Mouse (Mus musculus): Measurements from ENCODE around the gene Stard13. TPM values are rescaled to one million over a fixed set of nuclear protein-coding genes. Genes with fewer than 3 reads are reported as not detected.
A peak's percentile ranks its signal among the peaks of the same experiment; 100 is the strongest.

Stard13 gene
- polyA plus RNA-seq, 1 experiment from 2014 or later, result 1.0 TPM

GRCm38 (mm10) chr5:151055426-151056090 lies 178.1 kb downstream of the Stard13 start:
- no peak overlapping the region for H3K4me3 ChIP-seq (replicated peaks)
- peaks cover 5% of the 10 kb centered on the region; the same call in 1 of the 2 replicates for H3K36me3 ChIP-seq (replicated peaks)
- no peak for ATAC-seq (ENCODE audit: insufficient read depth)
- H3K4me2 ChIP-seq, result no peak overlapping the region
- no peak overlapping the region for H3K27ac ChIP-seq (replicated peaks)
- WGBS (ENCODE audit: insufficient replicate concordance), result 76% methylated on average over 11 of the region's 11 CpGs
- H3K9me3 ChIP-seq (replicated peaks), result no peaks in the 10 kb centered on the region
- no peaks in the 10 kb centered on the region for H3K4me1 ChIP-seq (replicated peaks)
- H3K9ac ChIP-seq, result no peak overlapping the region
- no peaks in the 10 kb centered on the region for H3K27me3 ChIP-seq

DNA sequence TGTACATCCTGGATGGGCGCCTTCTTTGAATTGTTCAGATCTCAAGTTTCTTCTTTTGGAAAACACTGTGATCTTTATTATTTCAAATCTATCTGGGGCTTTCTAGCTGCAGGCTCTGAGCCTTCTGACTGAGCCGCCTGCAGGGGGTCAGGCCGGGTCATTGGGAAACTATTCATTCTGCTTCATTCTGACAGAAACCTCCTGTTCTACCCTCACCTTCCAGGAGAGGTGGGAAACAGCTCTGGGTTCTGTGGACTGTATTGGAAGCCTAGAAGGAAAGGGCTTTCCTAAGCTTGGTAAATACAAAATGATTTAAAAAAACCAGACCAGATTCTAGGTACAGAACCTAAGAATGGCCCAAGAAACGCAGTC lies 178.9 kb downstream of the Stard13 start:
- Histone ChIP-seq H3K9me3 (replicated peaks) (no peaks in the 10 kb centered on the region), H3K9ac (no peak overlapping the region), H3K36me3 (replicated peaks) (peaks cover 5% of the 10 kb centered on the region; the same call in 1 of the 2 replicates), H3K4me2 (no peak overlapping the region), H3K4me3 (replicated peaks) (no peak overlapping the region), H3K27me3 (no peaks in the 10 kb centered on the region), H3K4me1 (replicated peaks) (no peaks in the 10 kb centered on the region), H3K27ac (replicated peaks) (no peak overlapping the region)
- WGBS (ENCODE audit: insufficient replicate concordance), result 68% methylated on average over 4 of the region's 4 CpGs
- no peak for ATAC-seq (ENCODE audit: insufficient read depth)

GRCm38 (mm10) chr5:151054100-151054742 lies 179.4 kb downstream of the Stard13 start:
- no peak overlapping the region for H3K4me2 ChIP-seq
- no peaks in the 10 kb centered on the region for H3K27me3 ChIP-seq
- no peaks in the 10 kb centered on the region for H3K9me3 ChIP-seq (replicated peaks)
- WGBS (ENCODE audit: insufficient replicate concordance), result 40% methylated on average over 7 of the region's 7 CpGs
- no peak overlapping the region for H3K9ac ChIP-seq
- H3K4me3 ChIP-seq (replicated peaks), result no peak overlapping the region
- no peaks in the 10 kb centered on the region for H3K4me1 ChIP-seq (replicated peaks)
- no peak overlapping the region for H3K27ac ChIP-seq (replicated peaks)
- peaks cover 5% of the 10 kb centered on the region; the same call in 1 of the 2 replicates for H3K36me3 ChIP-seq (replicated peaks)
- no peak for ATAC-seq (ENCODE audit: insufficient read depth)

GRCm38 (mm10) chr5:151053190-151053589 lies 180.4 kb downstream of the Stard13 start:
- 72% methylated on average over 5 of the region's 5 CpGs for WGBS (ENCODE audit: insufficient replicate concordance)
- Histone ChIP-seq H3K9me3 (replicated peaks) (no peaks in the 10 kb centered on the region), H3K27ac (replicated peaks) (no peak overlapping the region), H3K9ac (no peak overlapping the region), H3K4me3 (replicated peaks) (no peak overlapping the region), H3K4me1 (replicated peaks) (no peaks in the 10 kb centered on the region), H3K36me3 (replicated peaks) (peaks cover 5% of the 10 kb centered on the region; the same call in 1 of the 2 replicates), H3K27me3 (no peaks in the 10 kb centered on the region), H3K4me2 (no peak overlapping the region)
- no peak for ATAC-seq (ENCODE audit: insufficient read depth)

GRCm38 (mm10) chr5:151052331-151052730 lies 181.3 kb downstream of the Stard13 start:
- Histone ChIP-seq H3K27me3 (no peaks in the 10 kb centered on the region), H3K9ac (no peak overlapping the region), H3K9me3 (replicated peaks) (no peaks in the 10 kb centered on the region), H3K4me2 (no peak overlapping the region), H3K27ac (replicated peaks) (no peak overlapping the region), H3K4me3 (replicated peaks) (no peak overlapping the region), H3K4me1 (replicated peaks) (no peaks in the 10 kb centered on the region), H3K36me3 (replicated peaks) (peaks cover 5% of the 10 kb centered on the region; the same call in 1 of the 2 replicates)
- WGBS (ENCODE audit: insufficient replicate concordance), result 67% methylated on average over 8 of the region's 8 CpGs
- ATAC-seq (ENCODE audit: insufficient read depth), result no peak

DNA sequence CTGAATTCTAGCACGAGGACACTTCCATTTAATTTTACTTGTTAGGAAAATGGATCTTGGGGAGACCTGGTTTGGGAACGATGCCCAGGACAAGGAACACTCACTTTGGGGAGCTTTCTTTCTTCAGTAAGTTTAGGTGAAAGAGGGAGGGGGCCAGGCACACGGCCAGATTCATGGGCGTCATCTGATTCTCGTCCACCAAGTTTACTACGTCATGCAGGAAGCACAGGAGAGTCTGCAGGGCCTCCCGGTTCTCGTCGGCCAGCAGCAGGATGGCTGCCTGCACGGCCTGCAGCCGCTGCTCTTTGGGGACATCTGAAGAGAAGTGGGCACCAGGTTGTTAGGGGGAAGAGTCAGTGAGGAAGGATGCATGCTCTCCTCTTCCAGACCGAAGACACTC lies 186.1 kb downstream of the Stard13 start:
- H3K27ac ChIP-seq (replicated peaks), result no peak overlapping the region
- 52% methylated on average over 12 of the region's 12 CpGs for WGBS (ENCODE audit: insufficient replicate concordance)
- no peak overlapping the region for H3K4me3 ChIP-seq (replicated peaks)
- peaks cover 8% of the 10 kb centered on the region; the same call in 1 of the 2 replicates for H3K36me3 ChIP-seq (replicated peaks)
- no peaks in the 10 kb centered on the region for H3K9me3 ChIP-seq (replicated peaks)
- no peak overlapping the region for H3K9ac ChIP-seq
- H3K4me1 ChIP-seq (replicated peaks), result no peaks in the 10 kb centered on the region
- H3K27me3 ChIP-seq, result no peaks in the 10 kb centered on the region
- ATAC-seq (ENCODE audit: insufficient read depth), result no peak
- no peak overlapping the region for H3K4me2 ChIP-seq

DNA sequence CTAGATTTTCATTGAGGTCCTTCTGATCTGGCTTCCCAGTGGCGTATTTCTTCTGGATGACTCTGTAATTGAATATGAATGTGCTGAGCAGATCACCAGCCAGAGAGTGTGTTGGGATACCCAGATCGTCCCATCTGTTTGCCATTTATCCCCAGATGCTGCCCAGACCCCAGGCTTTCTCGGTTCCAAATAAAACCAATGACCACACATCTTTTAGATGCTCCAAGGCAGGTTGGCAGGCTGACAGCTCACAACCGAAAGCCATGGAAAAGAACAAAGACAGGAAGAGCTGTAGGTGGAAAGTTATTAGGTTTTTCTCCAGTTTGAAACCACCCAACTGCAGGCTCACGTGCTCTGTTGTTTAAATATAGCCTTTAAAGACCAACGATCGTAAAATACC lies 186.7 kb downstream of the Stard13 start:
- H3K27me3 ChIP-seq, result no peaks in the 10 kb centered on the region
- H3K4me2 ChIP-seq, result no peak overlapping the region
- H3K4me1 ChIP-seq (replicated peaks), result no peaks in the 10 kb centered on the region
- H3K4me3 ChIP-seq (replicated peaks), result no peak overlapping the region
- H3K9me3 ChIP-seq (replicated peaks), result no peaks in the 10 kb centered on the region
- 56% methylated on average over 7 of the region's 7 CpGs for WGBS (ENCODE audit: insufficient replicate concordance)
- H3K27ac ChIP-seq (replicated peaks), result no peak overlapping the region
- no peak for ATAC-seq (ENCODE audit: insufficient read depth)
- no peak overlapping the region for H3K9ac ChIP-seq
- H3K36me3 ChIP-seq (replicated peaks), result peaks cover 3% of the 10 kb centered on the region; the same call in 1 of the 2 replicates

DNA sequence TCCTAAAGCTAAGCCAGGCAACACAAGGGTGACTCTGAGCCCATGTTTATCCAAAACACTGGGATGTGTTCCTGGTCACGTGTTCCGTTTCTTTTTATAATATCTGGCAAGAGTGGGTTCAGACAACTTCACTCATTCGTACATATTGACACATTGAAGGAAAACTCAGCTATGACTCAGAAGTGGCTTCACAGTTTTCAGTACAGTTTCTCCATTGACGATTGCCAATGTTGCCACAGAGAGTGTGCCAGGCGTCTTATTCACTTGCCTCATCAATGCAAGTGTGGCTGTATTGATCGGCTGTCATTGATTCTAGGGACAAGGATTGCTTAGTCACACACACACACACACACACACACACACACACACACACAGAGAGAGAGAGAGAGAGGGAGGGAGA lies 187.5 kb downstream of the Stard13 start:
- Histone ChIP-seq H3K9me3 (replicated peaks) (no peaks in the 10 kb centered on the region), H3K4me3 (replicated peaks) (no peak overlapping the region), H3K36me3 (replicated peaks) (0 out of 2 replicates have a peak, but pooled peaks cover 3% of the 10 kb centered on the region), H3K27ac (replicated peaks) (no peak overlapping the region), H3K4me1 (replicated peaks) (no peaks in the 10 kb centered on the region), H3K4me2 (no peak overlapping the region), H3K27me3 (no peaks in the 10 kb centered on the region), H3K9ac (no peak overlapping the region)
- no peak for ATAC-seq (ENCODE audit: insufficient read depth)
- 77% methylated on average over 6 of the region's 6 CpGs for WGBS (ENCODE audit: insufficient replicate concordance)

GRCm38 (mm10) chr5:151042911-151043310 lies 190.7 kb downstream of the Stard13 start:
- H3K4me2 ChIP-seq, result no peak overlapping the region
- no peaks in the 10 kb centered on the region for H3K27me3 ChIP-seq
- H3K9ac ChIP-seq, result no peak overlapping the region
- 0 out of 2 replicates have a peak, but pooled peaks cover 3% of the 10 kb centered on the region for H3K36me3 ChIP-seq (replicated peaks)
- H3K9me3 ChIP-seq (replicated peaks), result no peaks in the 10 kb centered on the region
- 75% methylated on average over 5 of the region's 5 CpGs for WGBS (ENCODE audit: insufficient replicate concordance)
- H3K4me1 ChIP-seq (replicated peaks), result no peaks in the 10 kb centered on the region
- no peak overlapping the region for H3K27ac ChIP-seq (replicated peaks)
- peak; percentile 49; the same call in 1 of the 2 replicates for ATAC-seq (ENCODE audit: insufficient read depth)
- no peak overlapping the region for H3K4me3 ChIP-seq (replicated peaks)

GRCm38 (mm10) chr5:151037871-151038270 lies 195.8 kb downstream of the Stard13 start:
- ATAC-seq (ENCODE audit: insufficient read depth), result no peak
- no peak overlapping the region for H3K9ac ChIP-seq
- H3K9me3 ChIP-seq (replicated peaks), result no peaks in the 10 kb centered on the region
- 72% methylated on average over 7 of the region's 7 CpGs for WGBS (ENCODE audit: insufficient replicate concordance)
- H3K36me3 ChIP-seq (replicated peaks), result no peaks in the 10 kb centered on the region
- no peaks in the 10 kb centered on the region for H3K4me1 ChIP-seq (replicated peaks)
- no peak overlapping the region for H3K27ac ChIP-seq (replicated peaks)
- H3K27me3 ChIP-seq, result no peaks in the 10 kb centered on the region
- no peak overlapping the region for H3K4me2 ChIP-seq
- H3K4me3 ChIP-seq (replicated peaks), result no peak overlapping the region

DNA sequence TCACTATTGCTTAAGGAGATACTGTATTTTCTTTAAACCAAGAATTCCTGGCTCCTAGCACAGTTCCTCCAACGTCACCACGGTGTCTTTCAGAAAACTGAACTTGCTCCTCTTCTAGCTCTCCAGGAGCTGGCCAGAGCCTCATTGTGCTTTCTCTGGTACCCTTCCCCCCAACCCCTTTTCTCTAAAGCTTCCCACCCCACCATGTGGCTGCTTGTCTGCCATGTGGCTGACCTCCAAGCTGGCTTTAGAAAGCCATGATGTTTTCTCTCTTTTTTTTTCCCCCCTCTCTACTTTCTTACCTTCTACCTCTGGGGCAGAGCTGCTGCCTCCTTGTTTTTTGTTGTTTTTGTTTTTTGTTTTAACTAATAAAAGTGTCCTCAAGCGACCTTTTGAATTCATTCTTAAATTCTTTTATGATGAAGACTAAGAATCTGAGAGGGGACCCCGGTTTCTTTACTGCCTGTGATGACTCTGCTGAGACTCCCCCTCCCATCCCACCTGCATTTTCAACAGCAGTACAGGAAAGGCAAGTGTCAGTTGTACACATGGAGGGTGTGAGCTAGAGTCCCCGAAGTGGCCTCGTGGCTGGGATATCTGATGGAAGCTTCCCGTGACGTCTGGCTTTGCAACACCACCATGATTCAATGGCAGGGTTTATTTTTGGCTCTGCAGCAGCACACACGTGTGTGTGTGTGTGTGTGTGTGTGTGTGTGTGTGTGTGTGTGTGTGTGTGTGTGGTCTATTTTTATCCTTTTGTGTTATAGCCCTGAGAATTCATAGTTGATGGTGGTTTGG lies 198.7 kb downstream of the Stard13 start:
- Histone ChIP-seq H3K9me3 (replicated peaks) (no peaks in the 10 kb centered on the region), H3K27ac (replicated peaks) (no peak overlapping the region), H3K27me3 (no peaks in the 10 kb centered on the region), H3K36me3 (replicated peaks) (no peaks in the 10 kb centered on the region), H3K4me3 (replicated peaks) (no peak overlapping the region), H3K4me2 (no peak overlapping the region), H3K4me1 (replicated peaks) (no peaks in the 10 kb centered on the region), H3K9ac (no peak overlapping the region)
- no peak for ATAC-seq (ENCODE audit: insufficient read depth)
- WGBS (ENCODE audit: insufficient replicate concordance), result 32% methylated on average over 9 of the region's 9 CpGs

Measured in liver, embryonic 15.5 days (tissue).